Mouse (Mus musculus): ENCODE data around the gene Rbm8a2.

DNA sequence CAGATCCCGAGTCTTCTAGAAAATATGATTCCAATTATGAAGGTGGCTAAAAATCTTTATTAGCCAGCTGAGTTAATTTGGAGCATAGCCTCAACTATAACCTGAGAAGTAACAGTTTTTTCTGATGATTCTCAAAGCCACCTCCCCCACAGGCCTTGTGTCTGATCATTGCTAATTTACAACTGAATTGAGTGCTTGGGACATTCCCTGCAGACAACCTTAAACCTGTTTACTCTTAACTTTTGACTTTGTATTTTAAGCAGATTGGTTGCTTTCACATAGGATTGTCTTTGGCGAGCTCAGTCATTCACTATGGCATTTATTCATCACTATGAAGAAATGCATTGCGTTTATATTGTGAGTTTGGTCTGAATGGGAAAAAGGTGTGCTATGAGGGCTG is 49.5 kb upstream of the Rbm8a2 start:
- TF ChIP-seq CTCF (IDR thresholded peaks at IDR 0.05; ENCODE audit: insufficient read depth, low read depth, low read length) (no peak), POLR2A (IDR thresholded peaks at IDR 0.05; ENCODE audit: insufficient read depth, low read depth, low read length) (no peak)

All from olfactory bulb, adult 2 months (tissue).